Mouse (Mus musculus): ENCODE data around the gene Gjc1. TPM values are rescaled to one million over a fixed set of nuclear protein-coding genes. Genes with fewer than 3 reads are reported as not detected.

The Gjc1 gene
- polyA plus RNA-seq, 1 experiment from 2014 or later: 54.5 TPM

DNA sequence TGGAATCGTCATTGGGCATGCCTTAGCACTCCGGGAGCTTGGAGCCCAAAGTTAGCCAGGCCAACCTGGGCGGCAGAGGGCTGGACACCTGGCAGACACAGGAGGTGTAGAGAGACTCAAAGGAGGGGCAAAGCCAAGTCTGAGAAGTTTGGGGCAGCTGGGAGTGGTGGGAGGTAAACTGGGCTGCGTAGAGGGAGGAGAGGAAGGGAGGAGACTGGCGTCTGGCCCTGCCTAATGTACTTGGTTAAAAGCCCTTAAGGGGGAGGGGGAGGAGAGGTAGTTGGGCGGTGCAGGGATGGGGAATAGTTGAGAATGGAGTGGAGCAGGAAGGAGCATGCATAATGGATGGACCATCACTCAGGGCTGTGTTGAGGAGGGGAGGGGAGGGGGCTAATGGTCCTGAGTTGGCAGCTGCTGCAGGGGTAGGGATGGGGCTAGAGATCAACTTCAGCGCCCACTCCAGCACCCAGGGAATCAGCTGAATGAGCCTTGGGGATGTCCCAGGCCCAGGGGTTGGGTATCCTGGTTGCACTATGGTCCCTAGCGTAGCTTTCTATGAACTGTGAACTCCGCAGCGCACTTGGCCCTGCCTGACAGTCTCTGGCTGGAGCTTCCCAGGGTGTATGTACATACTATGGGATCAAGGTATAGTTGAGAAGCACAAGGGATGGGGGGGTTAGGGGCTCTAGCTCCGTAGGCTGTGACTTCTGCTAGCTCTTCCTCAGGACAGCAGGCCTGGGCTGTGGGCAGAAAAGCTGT lies 56.3 kb downstream of the Gjc1 start:
- 58% methylated on average over 11 of the region's 11 CpGs for WGBS
- Histone ChIP-seq H3K9me3 (ENCODE audit: low read length) (no peaks in the 10 kb centered on the region), H3K4me3 (ENCODE audit: low read length) (no peak overlapping the region), H3K9ac (replicated peaks; ENCODE audit: low read length) (no peak overlapping the region), H3K4me2 (replicated peaks; ENCODE audit: low read depth, low read length) (no peak overlapping the region), H3K27ac (ENCODE audit: low read length) (no peak overlapping the region), H3K4me1 (ENCODE audit: insufficient read depth, low read length) (peaks cover 15% of the 10 kb centered on the region), H3K36me3 (ENCODE audit: insufficient read depth, low read length) (no peaks in the 10 kb centered on the region), H3K27me3 (ENCODE audit: insufficient read depth, low read length) (peaks cover 18% of the 10 kb centered on the region; the same call in 1 of the 2 replicates)
- ATAC-seq (ENCODE audit: low FRiP score, low TSS enrichment): no peak

DNA sequence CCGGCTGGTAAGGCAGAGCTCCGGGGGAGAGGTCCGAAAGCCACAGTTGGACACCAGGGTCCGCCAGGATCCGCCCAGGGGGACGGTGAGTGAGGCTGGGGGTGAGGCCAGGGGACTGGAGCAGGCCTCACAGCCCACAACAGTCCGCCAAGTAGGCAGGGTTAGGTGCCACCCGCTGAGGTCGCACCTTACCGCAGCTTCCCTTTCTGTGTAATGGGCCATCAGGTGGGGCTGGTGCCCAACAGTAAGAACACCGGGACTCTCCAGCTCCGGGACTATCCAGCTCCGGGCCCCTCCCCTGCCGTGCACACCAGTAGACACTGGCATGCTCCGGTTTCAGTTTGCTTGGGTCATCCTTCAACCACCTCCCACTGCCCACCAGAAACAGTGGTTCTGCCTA lies 57.3 kb downstream of the Gjc1 start:
- H3K4me1 ChIP-seq (ENCODE audit: insufficient read depth, low read length): peaks cover 15% of the 10 kb centered on the region
- H3K9ac ChIP-seq (replicated peaks; ENCODE audit: low read length): peak overlapping the region; percentile 78; the same call in 1 of the 2 replicates
- H3K4me2 ChIP-seq (replicated peaks; ENCODE audit: low read depth, low read length): peak overlapping the region; percentile 100
- peak overlapping the region; percentile 66 for H3K4me3 ChIP-seq (ENCODE audit: low read length)
- no peaks in the 10 kb centered on the region for H3K36me3 ChIP-seq (ENCODE audit: insufficient read depth, low read length)
- H3K27me3 ChIP-seq (ENCODE audit: insufficient read depth, low read length): peaks cover 18% of the 10 kb centered on the region; the same call in 1 of the 2 replicates
- 7% methylated on average over 15 of the region's 15 CpGs for WGBS
- no peaks in the 10 kb centered on the region for H3K9me3 ChIP-seq (ENCODE audit: low read length)
- ATAC-seq (ENCODE audit: low FRiP score, low TSS enrichment): no peak
- H3K27ac ChIP-seq (ENCODE audit: low read length): no peak overlapping the region

- Histone ChIP-seq H3K27ac (ENCODE audit: low read length) (no peak within 1 kb of the TSS), H3K36me3 (ENCODE audit: insufficient read depth, low read length) (no peaks in the 10 kb centered on the region), H3K9ac (replicated peaks; ENCODE audit: low read length) (peak within 1 kb of the TSS; percentile 78), H3K9me3 (ENCODE audit: low read length) (no peaks in the 10 kb centered on the region), H3K27me3 (ENCODE audit: insufficient read depth, low read length) (peaks cover 18% of the 10 kb centered on the region; the same call in 1 of the 2 replicates), H3K4me3 (ENCODE audit: low read length) (peak within 1 kb of the TSS; percentile 66), H3K4me2 (replicated peaks; ENCODE audit: low read depth, low read length) (peak within 1 kb of the TSS; percentile 100), H3K4me1 (ENCODE audit: insufficient read depth, low read length) (peaks cover 15% of the 10 kb centered on the region)
- WGBS: under 1% methylated on average over 46 of the region's 76 CpGs
- ATAC-seq (ENCODE audit: low FRiP score, low TSS enrichment): peak; percentile 53; the same call in 1 of the 2 replicates
Observed at GRCm38 (mm10) chr11:102761309-102762210, 57.9 kb downstream of the Gjc1 start, which contains the start of gene Adam11. TSS of gene Adam11 (plus strand) at chr11:102761439.

- H3K9ac ChIP-seq (replicated peaks; ENCODE audit: low read length): peak overlapping the region; percentile 78
- WGBS: 24% methylated on average over 6 of the region's 6 CpGs
- H3K4me3 ChIP-seq (ENCODE audit: low read length): peak overlapping the region; percentile 66
- H3K4me1 ChIP-seq (ENCODE audit: insufficient read depth, low read length): peaks cover 15% of the 10 kb centered on the region
- H3K9me3 ChIP-seq (ENCODE audit: low read length): no peaks in the 10 kb centered on the region
- peak overlapping the region; percentile 100 for H3K4me2 ChIP-seq (replicated peaks; ENCODE audit: low read depth, low read length)
- ATAC-seq (ENCODE audit: low FRiP score, low TSS enrichment): peak; percentile 24; the same call in 1 of the 2 replicates
- H3K27ac ChIP-seq (ENCODE audit: low read length): no peak overlapping the region
- H3K36me3 ChIP-seq (ENCODE audit: insufficient read depth, low read length): no peaks in the 10 kb centered on the region
- H3K27me3 ChIP-seq (ENCODE audit: insufficient read depth, low read length): peaks cover 18% of the 10 kb centered on the region; the same call in 1 of the 2 replicates
Observed at GRCm38 (mm10) chr11:102760805-102761308, 58.6 kb downstream of the Gjc1 start.

GRCm38 (mm10) chr11:102758977-102759376 lies 60.5 kb downstream of the Gjc1 start:
- 79% methylated on average over 2 of the region's 2 CpGs for WGBS
- Histone ChIP-seq H3K4me3 (ENCODE audit: low read length) (no peak overlapping the region), H3K36me3 (ENCODE audit: insufficient read depth, low read length) (no peaks in the 10 kb centered on the region)

DNA sequence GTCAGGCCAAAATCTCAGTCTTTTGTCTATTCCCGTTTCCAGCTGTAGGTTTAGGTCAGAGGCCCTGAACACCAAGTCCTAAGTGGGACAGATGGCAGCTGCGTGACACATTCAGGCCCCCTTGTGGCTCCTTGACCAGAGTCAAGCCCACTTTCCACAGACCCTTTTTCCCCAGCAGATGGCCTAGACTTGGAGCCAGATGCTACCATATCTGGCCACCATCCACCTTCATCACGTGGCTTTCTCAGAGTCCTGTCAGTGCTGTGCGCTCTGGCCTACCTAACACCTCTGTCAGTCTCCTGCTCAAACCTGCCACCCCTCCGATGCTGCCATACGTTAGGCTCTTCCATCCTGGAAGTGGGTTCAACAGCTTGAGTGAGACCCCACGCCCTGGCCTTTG lies 64.1 kb downstream of the Gjc1 start:
- WGBS: 76% methylated on average over 7 of the region's 7 CpGs

More at GRCm38 (mm10) chr11:102758977-102759376, 60.5 kb downstream of the Gjc1 start:
- Histone ChIP-seq H3K4me2 (replicated peaks; ENCODE audit: low read depth, low read length) (no peak overlapping the region), H3K27ac (ENCODE audit: low read length) (no peak overlapping the region), H3K9ac (replicated peaks; ENCODE audit: low read length) (no peak overlapping the region), H3K27me3 (ENCODE audit: insufficient read depth, low read length) (peaks cover 18% of the 10 kb centered on the region; the same call in 1 of the 2 replicates), H3K9me3 (ENCODE audit: low read length) (no peaks in the 10 kb centered on the region), H3K4me1 (ENCODE audit: insufficient read depth, low read length) (peaks cover 25% of the 10 kb centered on the region)
- no peak for ATAC-seq (ENCODE audit: low FRiP score, low TSS enrichment)

GRCm38 (mm10) chr11:102754416-102754815 lies 65.1 kb downstream of the Gjc1 start:
- Histone ChIP-seq H3K9ac (replicated peaks; ENCODE audit: low read length) (peak overlapping the region; percentile 45), H3K4me2 (replicated peaks; ENCODE audit: low read depth, low read length) (peak overlapping the region; percentile 35)

More for the DNA sequence above, 64.1 kb downstream of the Gjc1 start:
- Histone ChIP-seq H3K36me3 (ENCODE audit: insufficient read depth, low read length) (no peaks in the 10 kb centered on the region), H3K9ac (replicated peaks; ENCODE audit: low read length) (no peak overlapping the region), H3K4me2 (replicated peaks; ENCODE audit: low read depth, low read length) (no peak overlapping the region), H3K27ac (ENCODE audit: low read length) (no peak overlapping the region), H3K4me1 (ENCODE audit: insufficient read depth, low read length) (peaks cover 14% of the 10 kb centered on the region), H3K9me3 (ENCODE audit: low read length) (no peaks in the 10 kb centered on the region), H3K27me3 (ENCODE audit: insufficient read depth, low read length) (peaks cover 7% of the 10 kb centered on the region; the same call in 1 of the 2 replicates), H3K4me3 (ENCODE audit: low read length) (no peak overlapping the region)
- no peak for ATAC-seq (ENCODE audit: low FRiP score, low TSS enrichment)

GRCm38 (mm10) chr11:102753591-102754324 lies 65.7 kb downstream of the Gjc1 start:
- peak overlapping the region; percentile 35 for H3K4me2 ChIP-seq (replicated peaks; ENCODE audit: low read depth, low read length)
- peak; percentile 29; the same call in 1 of the 2 replicates for ATAC-seq (ENCODE audit: low FRiP score, low TSS enrichment)
- H3K9ac ChIP-seq (replicated peaks; ENCODE audit: low read length): peak overlapping the region; percentile 45; the same call in 1 of the 2 replicates
- WGBS: 37% methylated on average over 17 of the region's 18 CpGs
- no peaks in the 10 kb centered on the region for H3K27me3 ChIP-seq (ENCODE audit: insufficient read depth, low read length)
- no peak overlapping the region for H3K27ac ChIP-seq (ENCODE audit: low read length)
- no peaks in the 10 kb centered on the region for H3K36me3 ChIP-seq (ENCODE audit: insufficient read depth, low read length)
- no peaks in the 10 kb centered on the region for H3K9me3 ChIP-seq (ENCODE audit: low read length)
- H3K4me1 ChIP-seq (ENCODE audit: insufficient read depth, low read length): peaks cover 14% of the 10 kb centered on the region
- no peak overlapping the region for H3K4me3 ChIP-seq (ENCODE audit: low read length)

More at GRCm38 (mm10) chr11:102754416-102754815, 65.1 kb downstream of the Gjc1 start:
- Histone ChIP-seq H3K4me3 (ENCODE audit: low read length) (no peak overlapping the region), H3K4me1 (ENCODE audit: insufficient read depth, low read length) (peaks cover 14% of the 10 kb centered on the region), H3K27ac (ENCODE audit: low read length) (no peak overlapping the region), H3K27me3 (ENCODE audit: insufficient read depth, low read length) (no peaks in the 10 kb centered on the region), H3K36me3 (ENCODE audit: insufficient read depth, low read length) (no peaks in the 10 kb centered on the region), H3K9me3 (ENCODE audit: low read length) (no peaks in the 10 kb centered on the region)
- 36% methylated on average over 4 of the region's 4 CpGs for WGBS
- no peak for ATAC-seq (ENCODE audit: low FRiP score, low TSS enrichment)

All from kidney, embryonic 16.5 days (tissue).